Mouse (Mus musculus) kidney, embryonic 16.5 days (tissue): ENCODE data around the gene Atp5d. TPM values are rescaled to one million over a fixed set of nuclear protein-coding genes. Genes with fewer than 3 reads are reported as not detected.
A peak's percentile ranks its signal among the peaks of the same experiment; 100 is the strongest.

Experiments used
- ATAC-seq: fragments of 200-750 bp; cut with Nextera tagmentation; 2 replicates; pipeline ENCODE4 v1.8.0; 2017; ENCODE audit warnings: moderate TSS enrichment; ENCODE audit not compliant: low FRiP score, low TSS enrichment
- H3K27ac ChIP-seq: fragments of 300-500 bp; sonication (generic); 2 replicates; pipeline ENCODE4 v1.5.1; 2014; ENCODE audit warnings: low read length
- H3K27me3 ChIP-seq: fragments of 300-500 bp; sonication (generic); 2 replicates; pipeline ENCODE4 v1.6.1; 2014; ENCODE audit warnings: low read length, control low read depth, mixed read lengths; ENCODE audit not compliant: insufficient read depth
- H3K36me3 ChIP-seq: fragments of 300-500 bp; sonication (generic); 2 replicates; pipeline ENCODE4 v1.6.1; 2014; ENCODE audit warnings: low read length, control low read depth, mixed read lengths; ENCODE audit not compliant: insufficient read depth
- H3K4me1 ChIP-seq: fragments of 300-500 bp; sonication (generic); 2 replicates; pipeline ENCODE4 v1.6.1; 2014; ENCODE audit warnings: low read length, control low read depth, mixed read lengths; ENCODE audit not compliant: insufficient read depth
- H3K4me2 ChIP-seq: fragments of 300-500 bp; sonication (generic); replicated peaks from 2 replicates; pipeline ENCODE4 v1.6.1; 2014; ENCODE audit warnings: low read depth, low read length
- H3K4me3 ChIP-seq: fragments of 300-500 bp; sonication (generic); 2 replicates; pipeline ENCODE4 v1.5.1; 2014; ENCODE audit warnings: mild to moderate bottlenecking, low read length
- H3K9ac ChIP-seq: fragments of 300-500 bp; sonication (generic); replicated peaks from 2 replicates; pipeline ENCODE4 v1.6.1; 2014; ENCODE audit warnings: low read length
- H3K9me3 ChIP-seq: fragments of 300-500 bp; sonication (generic); 2 replicates; pipeline ENCODE4 v1.6.1; 2016; ENCODE audit warnings: low read length, control low read depth
- WGBS: fragments of 180-500 bp; shearing (Covaris S2); extraction: QIAGEN DNeasy Blood & Tissue Kit; methylation state at CpG from one replicate; pipeline ENCODE4 v1.1.7; 2014; 5-methylcytosine and 5-hydroxymethylcytosine counted together
- polyA plus RNA-seq: library from polyadenylated mRNA; unstranded; fragments of >200 nt; fragmentation: Nextera tagmentation; extraction: Ambion mirVana; gene quantifications from 2 replicates; pipeline ENCODE4 v1.2.1, GENCODE M21; 2015

The Atp5d gene
- 676 and 688 TPM in 2 replicates for polyA plus RNA-seq

- Histone ChIP-seq H3K27ac (peak within 1 kb of the TSS; percentile 79), H3K9me3 (no peaks in the 10 kb centered on the region), H3K4me1 (peaks cover 49% of the 10 kb centered on the region), H3K4me3 (peak within 1 kb of the TSS; percentile 80), H3K9ac (peak within 1 kb of the TSS; percentile 89), H3K27me3 (peaks cover 20% of the 10 kb centered on the region), H3K4me2 (peak within 1 kb of the TSS; percentile 99), H3K36me3 (peaks cover 13% of the 10 kb centered on the region; the same call in 1 of the 2 replicates)
- WGBS = under 1% methylated on average over 59 of the region's 94 CpGs
- ATAC-seq = 0 out of 2 replicates have a peak, but pooled peaks have one; percentile 5
These were observed at the start of gene Atp5d for GRCm38 (mm10) chr10:80138553-80139438. TSS of gene Atp5d (plus strand) at chr10:80138632.

- 33% methylated on average over 4 of the region's 4 CpGs for WGBS
- ATAC-seq = no peak
- Histone ChIP-seq H3K27ac (no peak overlapping the region), H3K4me1 (peaks cover 21% of the 10 kb centered on the region), H3K9ac (no peak overlapping the region; the same call in 1 of the 2 replicates), H3K27me3 (no peaks in the 10 kb centered on the region), H3K9me3 (no peaks in the 10 kb centered on the region), H3K4me2 (no peak overlapping the region), H3K36me3 (no peaks in the 10 kb centered on the region), H3K4me3 (no peak overlapping the region)
These were observed 49.3 kb upstream of the Atp5d start for GRCm38 (mm10) chr10:80089146-80089545.

GRCm38 (mm10) chr10:80091527-80091926, 46.9 kb upstream of the Atp5d start:
- Histone ChIP-seq H3K9me3 (no peaks in the 10 kb centered on the region), H3K4me3 (no peak overlapping the region), H3K4me2 (no peak overlapping the region), H3K4me1 (peaks cover 23% of the 10 kb centered on the region), H3K27ac (no peak overlapping the region), H3K27me3 (no peaks in the 10 kb centered on the region), H3K9ac (no peak overlapping the region; the same call in 1 of the 2 replicates), H3K36me3 (no peaks in the 10 kb centered on the region)
- no peak for ATAC-seq
- 83% methylated on average over 6 of the region's 6 CpGs for WGBS

- WGBS = 81% methylated on average over 5 of the region's 5 CpGs
- peaks cover 26% of the 10 kb centered on the region for H3K4me1 ChIP-seq
- no peaks in the 10 kb centered on the region for H3K36me3 ChIP-seq
- H3K27me3 ChIP-seq = no peaks in the 10 kb centered on the region
- H3K27ac ChIP-seq = no peak overlapping the region
- no peaks in the 10 kb centered on the region for H3K9me3 ChIP-seq
- H3K4me2 ChIP-seq = no peak overlapping the region
- H3K9ac ChIP-seq = no peak overlapping the region
- no peak for ATAC-seq
- H3K4me3 ChIP-seq = no peak overlapping the region
These were observed 45.7 kb upstream of the Atp5d start for GRCm38 (mm10) chr10:80092690-80093089.

GRCm38 (mm10) chr10:80094085-80094484, 44.3 kb upstream of the Atp5d start:
- Histone ChIP-seq H3K36me3 (no peaks in the 10 kb centered on the region), H3K4me1 (peaks cover 30% of the 10 kb centered on the region)
- WGBS = 82% methylated on average over 6 of the region's 6 CpGs

GRCm38 (mm10) chr10:80094684-80095083, 43.7 kb upstream of the Atp5d start:
- Histone ChIP-seq H3K27ac (no peak overlapping the region), H3K4me1 (peaks cover 30% of the 10 kb centered on the region), H3K9me3 (no peaks in the 10 kb centered on the region), H3K9ac (no peak overlapping the region; the same call in 1 of the 2 replicates), H3K4me3 (no peak overlapping the region), H3K36me3 (no peaks in the 10 kb centered on the region), H3K27me3 (no peaks in the 10 kb centered on the region), H3K4me2 (no peak overlapping the region)
- 58% methylated on average over 3 of the region's 3 CpGs for WGBS
- no peak for ATAC-seq

More at GRCm38 (mm10) chr10:80094085-80094484, 44.3 kb upstream of the Atp5d start:
- no peak overlapping the region for H3K27ac ChIP-seq
- H3K4me3 ChIP-seq = no peak overlapping the region
- H3K9ac ChIP-seq = no peak overlapping the region
- ATAC-seq = no peak
- no peaks in the 10 kb centered on the region for H3K27me3 ChIP-seq
- H3K9me3 ChIP-seq = no peaks in the 10 kb centered on the region
- H3K4me2 ChIP-seq = no peak overlapping the region

GRCm38 (mm10) chr10:80095547-80095946, 42.9 kb upstream of the Atp5d start:
- Histone ChIP-seq H3K4me1 (peaks cover 34% of the 10 kb centered on the region), H3K9me3 (no peaks in the 10 kb centered on the region), H3K4me3 (no peak overlapping the region), H3K9ac (no peak overlapping the region; the same call in 1 of the 2 replicates), H3K36me3 (no peaks in the 10 kb centered on the region), H3K4me2 (no peak overlapping the region), H3K27ac (no peak overlapping the region), H3K27me3 (no peaks in the 10 kb centered on the region)
- WGBS = 84% methylated on average over 5 of the region's 5 CpGs
- no peak for ATAC-seq

- no peaks in the 10 kb centered on the region for H3K36me3 ChIP-seq
- H3K4me1 ChIP-seq = peaks cover 48% of the 10 kb centered on the region
- 0 out of 2 replicates have a peak, but pooled peaks have one; percentile 4 for ATAC-seq
- no peak overlapping the region for H3K9ac ChIP-seq
- H3K4me3 ChIP-seq = no peak overlapping the region
- H3K9me3 ChIP-seq = no peaks in the 10 kb centered on the region
- H3K27ac ChIP-seq = no peak overlapping the region
- no peak overlapping the region for H3K4me2 ChIP-seq
- 10% methylated on average over 3 of the region's 7 CpGs for WGBS
- H3K27me3 ChIP-seq = no peaks in the 10 kb centered on the region
These were observed 41.2 kb upstream of the Atp5d start for GRCm38 (mm10) chr10:80097275-80097674.

- H3K27me3 ChIP-seq = no peaks in the 10 kb centered on the region
- ATAC-seq = no peak
- H3K27ac ChIP-seq = no peak overlapping the region
- peaks cover 49% of the 10 kb centered on the region for H3K4me1 ChIP-seq
- H3K9ac ChIP-seq = no peak overlapping the region
- no peak overlapping the region for H3K4me3 ChIP-seq
- H3K36me3 ChIP-seq = no peaks in the 10 kb centered on the region
- H3K4me2 ChIP-seq = no peak overlapping the region
- no peaks in the 10 kb centered on the region for H3K9me3 ChIP-seq
- 74% methylated on average over 5 of the region's 5 CpGs for WGBS
These were observed 39.8 kb upstream of the Atp5d start for GRCm38 (mm10) chr10:80098630-80099029.

- H3K27me3 ChIP-seq = no peaks in the 10 kb centered on the region
- peak overlapping the region; percentile 43; the same call in 1 of the 2 replicates for H3K27ac ChIP-seq
- H3K4me3 ChIP-seq = peak overlapping the region; percentile 90
- peaks cover 35% of the 10 kb centered on the region for H3K4me1 ChIP-seq
- H3K9me3 ChIP-seq = no peaks in the 10 kb centered on the region
- peak overlapping the region; percentile 92 for H3K4me2 ChIP-seq
- ATAC-seq = peak; percentile 46; the same call in 1 of the 2 replicates
- WGBS = 30% methylated on average over 11 of the region's 11 CpGs
- H3K36me3 ChIP-seq = no peaks in the 10 kb centered on the region
- peak overlapping the region; percentile 92; the same call in 1 of the 2 replicates for H3K9ac ChIP-seq
These were observed 37.5 kb upstream of the Atp5d start for GRCm38 (mm10) chr10:80100982-80101381.
